Mouse (Mus musculus): Measurements from ENCODE around the gene Epn3. TPM values are rescaled to one million over a fixed set of nuclear protein-coding genes. Genes with fewer than 3 reads are reported as not detected.

Gene Epn3
- total RNA-seq, 2 experiments from 2014 or later, result not detected

GRCm38 (mm10) chr11:94441752-94442151, 58.0 kb downstream of the Epn3 start:
- no peak for ATAC-seq (replicated peaks; ENCODE audit: low FRiP score, poor library complexity, severe bottlenecking)

- no peak for ATAC-seq (replicated peaks; ENCODE audit: low FRiP score, poor library complexity, severe bottlenecking)
These were observed 58.7 kb downstream of the Epn3 start for GRCm38 (mm10) chr11:94441122-94441521.

- ATAC-seq (replicated peaks; ENCODE audit: low FRiP score, poor library complexity, severe bottlenecking), result no peak
These were observed 59.4 kb downstream of the Epn3 start for GRCm38 (mm10) chr11:94440421-94440820.

Other genes starting within 250 kb of the Epn3 start
- not detected in 2 replicates for gene Gm21885, start 218.1 kb downstream of the Epn3 start, total RNA-seq (2015; ENCODE audit: low replicate concordance)
- gene Gm21885, start 218.1 kb downstream of the Epn3 start, total RNA-seq (2017; ENCODE audit: low replicate concordance), result not detected in 2 replicates
- 261 and 280 TPM in 2 replicates for gene Luc7l3, start 178.0 kb downstream of the Epn3 start, total RNA-seq (2015; ENCODE audit: low replicate concordance)
- 596 and 607 TPM in 2 replicates for gene Luc7l3, start 178.0 kb downstream of the Epn3 start, total RNA-seq (2017; ENCODE audit: low replicate concordance)
- 12.2 and 39.6 TPM in 2 replicates for gene Ankrd40, start 172.0 kb downstream of the Epn3 start, total RNA-seq (2015; ENCODE audit: low replicate concordance)
- gene Ankrd40, start 172.0 kb downstream of the Epn3 start, total RNA-seq (2017; ENCODE audit: low replicate concordance), result 22.2 and 28.6 TPM in 2 replicates
- 2.9 and 6.7 TPM in 2 replicates for gene Abcc3, start 107.0 kb downstream of the Epn3 start, total RNA-seq (2015; ENCODE audit: low replicate concordance)
- gene Abcc3, start 107.0 kb downstream of the Epn3 start, total RNA-seq (2017; ENCODE audit: low replicate concordance), result 4.5 TPM in 1 of 2 replicates, not detected in the other
- gene Cacna1g, start 25.8 kb downstream of the Epn3 start, total RNA-seq (2015; ENCODE audit: low replicate concordance), result 208 and 236 TPM in 2 replicates
- 142 TPM in 2 replicates for gene Cacna1g, start 25.8 kb downstream of the Epn3 start, total RNA-seq (2017; ENCODE audit: low replicate concordance)
- not detected in 2 replicates for gene Spata20, start 13.8 kb downstream of the Epn3 start, total RNA-seq (2015; ENCODE audit: low replicate concordance)
- not detected in 2 replicates for gene Spata20, start 13.8 kb downstream of the Epn3 start, total RNA-seq (2017; ENCODE audit: low replicate concordance)
- not detected in 2 replicates for gene Mycbpap, start 21.8 kb upstream of the Epn3 start, total RNA-seq (2015; ENCODE audit: low replicate concordance)
- not detected in 2 replicates for gene Mycbpap, start 21.8 kb upstream of the Epn3 start, total RNA-seq (2017; ENCODE audit: low replicate concordance)
- gene Rsad1, start 49.3 kb upstream of the Epn3 start, total RNA-seq (2015; ENCODE audit: low replicate concordance), result 0.84 TPM in 1 of 2 replicates, not detected in the other
- gene Rsad1, start 49.3 kb upstream of the Epn3 start, total RNA-seq (2017; ENCODE audit: low replicate concordance), result 0.23 and 0.26 TPM in 2 replicates
- gene Chad, start 65.1 kb upstream of the Epn3 start, total RNA-seq (2015; ENCODE audit: low replicate concordance), result not detected in 2 replicates
- gene Chad, start 65.1 kb upstream of the Epn3 start, total RNA-seq (2017; ENCODE audit: low replicate concordance), result not detected in 2 replicates
- 4.2 and 9.7 TPM in 2 replicates for gene Acsf2, start 101.9 kb upstream of the Epn3 start, total RNA-seq (2015; ENCODE audit: low replicate concordance)
- 2.3 and 2.5 TPM in 2 replicates for gene Acsf2, start 101.9 kb upstream of the Epn3 start, total RNA-seq (2017; ENCODE audit: low replicate concordance)
- gene Lrrc59, start 129.8 kb upstream of the Epn3 start, total RNA-seq (2015; ENCODE audit: low replicate concordance), result 11.3 and 20.2 TPM in 2 replicates
- 15.8 and 16.4 TPM in 2 replicates for gene Lrrc59, start 129.8 kb upstream of the Epn3 start, total RNA-seq (2017; ENCODE audit: low replicate concordance)
- gene Mrpl27, start 153.8 kb upstream of the Epn3 start, total RNA-seq (2015; ENCODE audit: low replicate concordance), result 16.8 and 20.9 TPM in 2 replicates
- gene Mrpl27, start 153.8 kb upstream of the Epn3 start, total RNA-seq (2017; ENCODE audit: low replicate concordance), result 24.5 and 27.2 TPM in 2 replicates
- 3.4 and 15.9 TPM in 2 replicates for gene Eme1, start 154.0 kb upstream of the Epn3 start, total RNA-seq (2015; ENCODE audit: low replicate concordance)
- 29.4 and 34.9 TPM in 2 replicates for gene Eme1, start 154.0 kb upstream of the Epn3 start, total RNA-seq (2017; ENCODE audit: low replicate concordance)
- gene Xylt2, start 177.5 kb upstream of the Epn3 start, total RNA-seq (2015; ENCODE audit: low replicate concordance), result 1.1 and 2.5 TPM in 2 replicates
- gene Xylt2, start 177.5 kb upstream of the Epn3 start, total RNA-seq (2017; ENCODE audit: low replicate concordance), result 0.51 and 2.9 TPM in 2 replicates
- gene Gm11541, start 204.5 kb upstream of the Epn3 start, total RNA-seq (2015; ENCODE audit: low replicate concordance), result not detected in 2 replicates
- gene Gm11541, start 204.5 kb upstream of the Epn3 start, total RNA-seq (2017; ENCODE audit: low replicate concordance), result not detected in 2 replicates
- not detected in 2 replicates for gene Cdc34b, start 241.8 kb upstream of the Epn3 start, total RNA-seq (2015; ENCODE audit: low replicate concordance)
- gene Cdc34b, start 241.8 kb upstream of the Epn3 start, total RNA-seq (2017; ENCODE audit: low replicate concordance), result 0.15 TPM in 1 of 2 replicates, not detected in the other

Data from erythroid progenitor cell, adult 5-6 weeks (primary cell).